Mouse (Mus musculus) retina, postnatal 1 day (tissue): ENCODE measurements around the gene Galnt9.

Experiments used
- DNase-seq: peaks from one replicate; pipeline ENCODE4 v3.0.0-alpha.2; 2012

Galnt9 gene

GRCm38 (mm10) chr5:110638306-110639074 is 94.3 kb downstream of the Galnt9 start:
- no peak for DNase-seq

DNA sequence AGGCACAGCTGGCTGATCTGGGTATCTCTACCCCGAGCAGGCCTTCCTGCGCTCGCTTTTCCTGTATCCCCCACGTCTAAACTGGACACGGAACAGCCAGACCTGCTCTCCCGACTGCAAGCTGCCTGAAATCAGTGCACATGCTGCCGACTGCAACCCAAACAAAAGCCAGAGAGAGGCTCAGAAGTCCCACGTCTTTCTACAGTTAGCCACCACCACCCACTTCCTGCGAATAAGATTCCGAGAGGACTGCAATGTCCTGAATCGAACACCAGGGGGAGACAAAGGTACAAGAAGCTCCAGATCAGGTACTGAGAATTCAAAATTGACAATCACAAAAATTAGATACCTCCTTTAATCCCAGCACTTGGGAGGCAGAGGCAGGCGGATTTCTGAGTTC is 95.3 kb downstream of the Galnt9 start:
- peak; percentile 84 for DNase-seq

DNA sequence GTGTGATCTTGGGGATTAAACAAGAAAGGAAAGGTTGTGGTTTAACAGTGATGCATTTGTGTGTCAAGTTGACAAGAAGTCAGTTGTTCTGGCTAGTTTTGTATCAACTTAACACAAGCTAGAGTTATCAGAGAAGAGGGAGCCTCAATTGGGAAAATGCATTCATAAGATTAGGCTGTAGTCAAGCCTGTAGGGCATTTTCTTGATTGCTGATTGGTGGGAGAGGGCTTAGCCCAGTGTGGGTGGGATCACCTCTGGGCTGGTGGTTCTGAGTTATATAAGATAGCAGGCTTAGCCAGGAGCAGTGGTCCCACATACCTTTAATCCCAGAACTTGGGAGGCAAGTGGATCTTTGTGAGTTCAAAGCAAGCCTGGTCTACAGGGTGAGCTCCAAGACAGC is 102.2 kb downstream of the Galnt9 start:
- DNase-seq = no peak

- peak; percentile 97 for DNase-seq
These were observed 108.8 kb downstream of the Galnt9 start, which contains the start of the genes Noc4l and Ddx51 for GRCm38 (mm10) chr5:110652719-110653648. Gene Noc4l (minus strand): TSS chr5:110653417. Gene Ddx51 (plus strand): TSS chr5:110653451.

GRCm38 (mm10) chr5:110653686-110654085 is 109.5 kb downstream of the Galnt9 start:
- DNase-seq = no peak

- DNase-seq = no peak
These were observed 115.5 kb downstream of the Galnt9 start for GRCm38 (mm10) chr5:110659682-110660081.

DNA sequence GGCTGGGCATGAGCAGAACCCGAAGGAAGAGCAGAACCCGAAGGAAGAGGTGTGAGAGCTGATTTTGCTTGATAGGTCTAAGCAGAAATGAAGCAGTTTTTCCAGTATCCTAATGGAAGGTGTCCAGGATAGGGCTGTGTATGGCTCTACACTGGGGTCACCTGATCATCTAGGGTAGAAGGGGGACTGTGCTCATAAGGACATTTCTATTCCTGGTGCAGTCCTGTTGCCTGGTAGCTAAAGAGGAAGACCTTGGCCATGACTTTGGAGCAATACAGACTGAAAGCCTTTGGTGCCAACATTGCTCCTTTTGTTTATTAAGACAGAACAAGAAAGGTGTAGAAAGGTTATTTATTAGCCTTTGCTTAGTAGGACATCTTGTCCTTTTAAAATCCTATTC is 119.9 kb downstream of the Galnt9 start:
- DNase-seq = no peak

DNA sequence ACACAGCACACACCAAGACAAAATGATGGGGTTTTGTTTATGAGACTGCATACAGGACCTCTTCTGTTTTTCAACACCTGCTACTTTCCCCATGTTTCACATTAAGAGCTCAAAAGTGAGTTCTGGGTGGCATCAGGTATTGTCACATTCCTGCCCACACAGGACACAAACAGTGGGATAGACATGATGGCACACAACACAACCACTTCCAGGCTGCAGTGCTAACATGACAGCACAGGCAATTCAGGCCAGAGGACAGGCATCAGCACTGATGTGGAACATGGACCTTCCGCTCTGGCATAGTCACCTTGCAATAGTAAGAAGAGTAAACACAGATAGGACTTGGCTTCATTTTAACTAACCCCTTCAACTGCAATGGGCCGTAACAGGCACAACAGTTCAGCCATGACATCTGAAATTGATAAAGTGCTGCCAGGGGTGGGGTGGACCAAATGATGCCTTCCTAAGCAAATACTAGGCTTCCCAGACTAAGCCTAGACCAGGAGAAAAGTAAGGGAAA is 120.7 kb downstream of the Galnt9 start:
- DNase-seq = no peak

DNA sequence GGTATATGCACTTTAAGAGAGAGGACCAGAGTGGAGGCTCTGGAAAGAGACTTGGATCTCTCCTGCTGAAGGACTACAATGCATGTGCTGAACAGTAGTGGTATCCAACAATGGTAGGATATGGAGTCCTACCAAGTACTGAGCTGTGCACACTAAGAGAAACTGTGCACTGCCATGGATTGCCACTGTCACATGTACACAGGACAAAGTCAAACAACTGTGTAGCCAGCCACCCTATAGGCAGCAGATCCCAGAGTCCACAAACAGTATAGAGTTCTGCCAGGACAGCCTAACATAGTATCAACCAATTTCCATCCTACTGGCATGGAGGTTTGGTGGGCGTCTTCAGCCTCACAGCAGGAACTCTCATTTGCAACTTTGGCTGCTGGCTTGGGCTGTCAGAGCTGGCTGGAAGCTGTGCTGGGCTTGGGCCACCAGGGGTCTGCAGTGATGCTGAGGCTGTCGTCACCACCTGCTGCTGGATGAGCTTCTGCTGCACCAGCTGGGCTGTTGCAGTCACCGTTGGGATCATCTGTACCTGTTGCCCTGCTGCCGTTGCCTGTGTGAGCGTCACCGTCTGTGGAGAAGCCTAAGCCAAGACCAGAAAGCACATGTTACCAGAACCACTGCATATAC is 121.4 kb downstream of the Galnt9 start:
- DNase-seq = peak; percentile 6
